Mouse (Mus musculus) embryonic fibroblast, embryonic 13.5 days (primary cell): ENCODE data around the gene Ddr2. TPM values are rescaled to one million over a fixed set of nuclear protein-coding genes. Genes with fewer than 3 reads are reported as not detected.

Source experiments
- H3K27ac ChIP-seq: 2 replicates; pipeline ENCODE4 v1.5.1; 2012; ENCODE audit warnings: low read length, control low read depth, inconsistent platforms; ENCODE audit not compliant: insufficient read depth
- H3K4me1 ChIP-seq: 2 replicates; pipeline ENCODE4 v1.6.1; 2011; ENCODE audit warnings: low read length; ENCODE audit not compliant: control insufficient read depth, insufficient read depth
- H3K4me3 ChIP-seq: 2 replicates; pipeline ENCODE4 v1.5.1; 2011; ENCODE audit warnings: mild to moderate bottlenecking, control low read depth, low read length; ENCODE audit not compliant: insufficient read depth
- CTCF ChIP-seq: IDR thresholded peaks from 2 replicates; pipeline ENCODE4 v1.5.1; 2011; ENCODE audit warnings: mild to moderate bottlenecking, control low read depth, low read length, moderate library complexity, borderline replicate concordance; ENCODE audit not compliant: insufficient read depth
- POLR2A ChIP-seq: IDR thresholded peaks from 2 replicates; pipeline ENCODE4 v1.6.1; 2011; ENCODE audit warnings: low read depth, mild to moderate bottlenecking, control low read depth, low read length, moderate library complexity
- polyA plus RNA-seq: library from polyadenylated mRNA; stranded (reverse); fragments of >200 nt; gene quantifications from 2 replicates; pipeline ENCODE4 v1.2.4, GENCODE M21; 2011; ENCODE audit warnings: low read depth; ENCODE audit not compliant: missing spikeins, insufficient read length

Ddr2 gene
- polyA plus RNA-seq, result 254 and 299 TPM in 2 replicates

- TF ChIP-seq POLR2A, result peak; percentile 52
- no peak for TF ChIP-seq CTCF
- Histone ChIP-seq H3K4me1 (peaks cover 11% of the 10 kb centered on the region; the same call in 1 of the 2 replicates), H3K27ac (peak within 1 kb of the TSS; percentile 95), H3K4me3 (peak within 1 kb of the TSS; percentile 70)
Measured at GRCm38 (mm10) chr1:170110516-170111332, at the start of gene Ddr2. Ddr2 (minus strand) TSS chr1:170110762.

GRCm38 (mm10) chr1:170159707-170160106 lies 49.1 kb upstream of the Ddr2 start:
- TF ChIP-seq CTCF, result no peak
- TF ChIP-seq POLR2A, result no peak
- Histone ChIP-seq H3K4me1 (no peaks in the 10 kb centered on the region), H3K4me3 (no peak overlapping the region), H3K27ac (no peak overlapping the region)

GRCm38 (mm10) chr1:170155761-170156160 lies 45.2 kb upstream of the Ddr2 start:
- Histone ChIP-seq H3K4me1 (no peaks in the 10 kb centered on the region), H3K27ac (no peak overlapping the region), H3K4me3 (no peak overlapping the region)
- TF ChIP-seq POLR2A (no peak), CTCF (no peak)

- TF ChIP-seq CTCF (no peak), POLR2A (no peak)
- no peak overlapping the region for H3K4me3 ChIP-seq
- no peaks in the 10 kb centered on the region for H3K4me1 ChIP-seq
- no peak overlapping the region for H3K27ac ChIP-seq
Measured at GRCm38 (mm10) chr1:170155298-170155697, 44.7 kb upstream of the Ddr2 start.

- Histone ChIP-seq H3K27ac (no peak overlapping the region), H3K4me3 (no peak overlapping the region)
- TF ChIP-seq CTCF, result no peak
- no peak for TF ChIP-seq POLR2A
Measured at GRCm38 (mm10) chr1:170153986-170154385, 43.4 kb upstream of the Ddr2 start.

GRCm38 (mm10) chr1:170152552-170152951 lies 42.0 kb upstream of the Ddr2 start:
- TF ChIP-seq POLR2A, result no peak

More at GRCm38 (mm10) chr1:170153986-170154385, 43.4 kb upstream of the Ddr2 start:
- no peaks in the 10 kb centered on the region for H3K4me1 ChIP-seq

GRCm38 (mm10) chr1:170150870-170151269 lies 40.3 kb upstream of the Ddr2 start:
- TF ChIP-seq POLR2A (no peak), CTCF (no peak)
- peaks cover 7% of the 10 kb centered on the region for H3K4me1 ChIP-seq
- H3K4me3 ChIP-seq, result no peak overlapping the region
- no peak overlapping the region for H3K27ac ChIP-seq

More at GRCm38 (mm10) chr1:170152552-170152951, 42.0 kb upstream of the Ddr2 start:
- Histone ChIP-seq H3K4me3 (no peak overlapping the region), H3K27ac (no peak overlapping the region), H3K4me1 (peaks cover 5% of the 10 kb centered on the region)

- TF ChIP-seq CTCF (no peak), POLR2A (no peak)
- no peak overlapping the region for H3K27ac ChIP-seq
- no peak overlapping the region for H3K4me3 ChIP-seq
- H3K4me1 ChIP-seq, result peaks cover 12% of the 10 kb centered on the region
Measured at GRCm38 (mm10) chr1:170149756-170150155, 39.2 kb upstream of the Ddr2 start.

GRCm38 (mm10) chr1:170148536-170148935 lies 38.0 kb upstream of the Ddr2 start:
- peaks cover 12% of the 10 kb centered on the region for H3K4me1 ChIP-seq
- no peak overlapping the region for H3K27ac ChIP-seq
- no peak overlapping the region for H3K4me3 ChIP-seq
- TF ChIP-seq CTCF (no peak), POLR2A (no peak)
